Mouse (Mus musculus): ENCODE measurements around the gene Pgm5. TPM values are rescaled to one million over a fixed set of nuclear protein-coding genes. Genes with fewer than 3 reads are reported as not detected.

The Pgm5 gene
- polyA plus RNA-seq (2017; shearing (Covaris generic)): not detected

GRCm38 (mm10) chr19:24861612-24862451 is at the start of gene Pgm5:
Gene Pgm5, minus strand, starts transcription at chr19:24861855.

DNA sequence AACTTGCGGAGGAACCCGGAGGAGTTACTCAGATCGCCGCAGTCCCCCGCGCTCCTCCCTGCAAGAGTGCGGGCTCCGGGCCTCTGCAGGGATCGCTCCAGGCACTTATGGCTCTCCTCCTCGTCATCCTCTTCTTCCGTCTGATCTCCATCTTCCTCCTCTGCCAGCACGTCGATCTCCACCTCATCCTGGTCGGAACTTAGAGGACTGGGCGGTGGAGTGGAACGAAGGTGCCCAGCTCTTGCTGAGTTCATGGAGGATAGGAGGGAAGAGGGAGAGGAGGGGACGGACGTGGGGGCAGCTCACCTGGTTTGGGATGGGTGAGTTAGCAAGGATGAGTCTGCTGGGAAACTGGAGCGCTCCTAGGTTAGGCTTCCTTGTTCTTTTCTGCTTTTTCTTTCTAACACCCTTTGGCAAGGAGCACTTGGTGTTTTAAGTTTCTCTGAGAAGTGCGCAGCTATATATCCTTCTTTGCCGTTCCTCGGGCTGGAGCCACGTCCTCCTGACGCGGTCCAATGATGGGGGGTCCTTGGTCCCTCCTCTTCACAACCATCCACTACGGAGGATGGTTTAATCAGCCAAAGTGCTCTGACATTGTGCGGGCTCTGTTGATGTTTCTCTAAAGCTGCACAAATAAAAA is 39.0 kb upstream of the Pgm5 start, which contains the start of gene Foxd4:
TSS of gene Foxd4 (minus strand) at position 617 of the 640 bp plus-strand sequence.

DNA sequence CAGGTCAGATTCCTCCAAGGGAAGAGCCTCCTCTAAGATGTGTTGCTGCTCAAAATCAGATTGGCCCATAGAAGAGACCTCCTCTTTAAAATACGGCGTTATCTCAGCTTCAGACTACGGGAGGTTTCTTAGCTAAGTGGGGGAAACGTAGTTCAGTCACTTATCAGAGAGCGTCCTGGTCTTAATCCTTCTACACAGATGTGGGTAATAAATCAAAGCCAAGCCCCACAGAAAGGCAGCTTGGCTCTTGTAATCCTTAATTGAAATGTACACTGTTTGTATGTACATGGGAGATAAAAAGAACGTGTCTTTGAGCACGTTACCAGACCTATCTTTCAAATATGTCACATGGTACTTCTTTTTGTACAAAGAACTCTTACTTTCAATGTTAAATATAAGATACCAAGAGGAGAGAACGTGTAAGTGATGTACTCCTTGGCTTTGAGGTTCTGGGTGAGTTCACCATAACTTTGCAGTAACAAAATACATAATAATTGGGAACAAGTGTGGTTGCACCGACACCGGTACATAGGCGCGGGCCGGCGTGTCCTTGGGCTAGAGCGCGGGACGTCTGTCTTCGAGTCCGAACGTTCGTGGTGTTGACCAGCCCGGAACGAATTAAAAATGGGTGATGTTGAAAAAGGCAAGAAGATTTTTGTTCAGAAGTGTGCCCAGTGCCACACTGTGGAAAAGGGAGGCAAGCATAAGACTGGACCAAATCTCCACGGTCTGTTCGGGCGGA is 13.6 kb upstream of the Pgm5 start, which contains the start of gene Gm10053:
TSS of gene Gm10053 (plus strand) at position 558 of the 742 bp plus-strand sequence.

GRCm38 (mm10) chr19:24673762-24674161 is 187.9 kb downstream of the Pgm5 start, which contains the start of gene Tmem252:
Gene Tmem252, plus strand, starts transcription at chr19:24674008.

Other genes starting within 250 kb of the Pgm5 start
- not detected for gene Tmem252, start 187.8 kb downstream of the Pgm5 start, polyA plus RNA-seq (2017; shearing (Covaris generic))
- gene Gm10053, start 13.8 kb upstream of the Pgm5 start, polyA plus RNA-seq (2017; shearing (Covaris generic)): 203 TPM
- gene Foxd4, start 39.3 kb upstream of the Pgm5 start, polyA plus RNA-seq (2017; shearing (Covaris generic)): not detected
- 23.3 TPM for gene Cbwd1, start 99.8 kb upstream of the Pgm5 start, polyA plus RNA-seq (2017; shearing (Covaris generic))
- 229 TPM for gene Dock8, start 137.7 kb upstream of the Pgm5 start, polyA plus RNA-seq (2017; shearing (Covaris generic))

All from CD4-positive, CD25-positive, alpha-beta regulatory T cell, adult 9 weeks (primary cell).